Mouse (Mus musculus) stomach, postnatal 0 days (tissue): ENCODE data around the gene Spata9. TPM values are rescaled to one million over a fixed set of nuclear protein-coding genes. Genes with fewer than 3 reads are reported as not detected.

ENCODE experiments used
- ATAC-seq: fragments of 200-750 bp; cut with Nextera tagmentation; 2 replicates; pipeline ENCODE4 v1.8.0; 2017; ENCODE audit not compliant: low FRiP score, low TSS enrichment
- DNase-seq: peaks from one replicate; pipeline ENCODE4 v3.0.0-alpha.2; 2016; ENCODE audit warnings: low spot score
- H3K27ac ChIP-seq: fragments of 300-500 bp; sonication (generic); replicated peaks from 2 replicates; pipeline ENCODE4 v1.5.1; 2014; ENCODE audit warnings: mild to moderate bottlenecking, control low read depth
- H3K27me3 ChIP-seq: fragments of 300-500 bp; sonication (generic); 2 replicates; pipeline ENCODE4 v1.6.1; 2014; ENCODE audit warnings: low read length; ENCODE audit not compliant: control insufficient read depth, insufficient read depth
- H3K36me3 ChIP-seq: fragments of 300-500 bp; sonication (generic); 2 replicates; pipeline ENCODE4 v1.6.1; 2014; ENCODE audit warnings: low read length, mixed read lengths; ENCODE audit not compliant: control insufficient read depth, insufficient read depth
- H3K4me1 ChIP-seq: fragments of 300-500 bp; sonication (generic); replicated peaks from 2 replicates; pipeline ENCODE4 v1.6.1; 2014; ENCODE audit warnings: antibody characterized with exemption; ENCODE audit not compliant: control insufficient read depth, insufficient read depth
- H3K4me2 ChIP-seq: fragments of 300-500 bp; sonication (generic); replicated peaks from 2 replicates; pipeline ENCODE4 v1.6.1; 2014; ENCODE audit warnings: low read depth, mild to moderate bottlenecking, control low read depth, moderate library complexity
- H3K4me3 ChIP-seq: fragments of 300-500 bp; sonication (generic); 2 replicates; pipeline ENCODE4 v1.5.1; 2014; ENCODE audit warnings: low read depth, low read length, control low read depth
- H3K9ac ChIP-seq: fragments of 300-500 bp; sonication (generic); 2 replicates; pipeline ENCODE4 v1.6.1; 2014; ENCODE audit warnings: mild to moderate bottlenecking, low read length, control low read depth, mixed read lengths
- H3K9me3 ChIP-seq: fragments of 300-500 bp; sonication (generic); 2 replicates; pipeline ENCODE4 v1.6.1; 2016; ENCODE audit warnings: low read length; ENCODE audit not compliant: control insufficient read depth
- CTCF ChIP-seq: IDR thresholded peaks from 2 replicates; pipeline ENCODE4 v1.5.1; 2016; ENCODE audit warnings: antibody characterized with exemption, low read depth, mild to moderate bottlenecking, moderate library complexity
- EP300 ChIP-seq: optimal IDR thresholded peaks from 2 replicates; pipeline ENCODE3; 2016; ENCODE audit warnings: antibody characterized with exemption
- WGBS: fragments of 180-500 bp; shearing (Covaris S2); extraction: QIAGEN DNeasy Blood & Tissue Kit; methylation state at CpG from one replicate; pipeline ENCODE4 v1.1.7; 2014; 5-methylcytosine and 5-hydroxymethylcytosine counted together
- polyA plus RNA-seq: library from polyadenylated mRNA; unstranded; fragments of >200 nt; fragmentation: Nextera tagmentation; extraction: Ambion mirVana; gene quantifications from 2 replicates; pipeline ENCODE4 v1.2.1, GENCODE M21; 2015

Spata9 gene
- polyA plus RNA-seq, 1 experiment from 2014 or later: 0.30 TPM

GRCm38 (mm10) chr13:76024588-76024987 is 57.6 kb downstream of the Spata9 start:
- H3K4me2 ChIP-seq: no peak overlapping the region
- no peak for ATAC-seq
- no peak overlapping the region for H3K9ac ChIP-seq
- no peaks in the 10 kb centered on the region for H3K4me1 ChIP-seq
- H3K27ac ChIP-seq: no peak overlapping the region
- DNase-seq: no peak
- H3K9me3 ChIP-seq: no peaks in the 10 kb centered on the region
- no peaks in the 10 kb centered on the region for H3K27me3 ChIP-seq
- no peak overlapping the region for H3K4me3 ChIP-seq
- 54% methylated on average over 3 of the region's 3 CpGs for WGBS
- TF ChIP-seq EP300: no peak
- no peak for TF ChIP-seq CTCF
- H3K36me3 ChIP-seq: no peaks in the 10 kb centered on the region

DNA sequence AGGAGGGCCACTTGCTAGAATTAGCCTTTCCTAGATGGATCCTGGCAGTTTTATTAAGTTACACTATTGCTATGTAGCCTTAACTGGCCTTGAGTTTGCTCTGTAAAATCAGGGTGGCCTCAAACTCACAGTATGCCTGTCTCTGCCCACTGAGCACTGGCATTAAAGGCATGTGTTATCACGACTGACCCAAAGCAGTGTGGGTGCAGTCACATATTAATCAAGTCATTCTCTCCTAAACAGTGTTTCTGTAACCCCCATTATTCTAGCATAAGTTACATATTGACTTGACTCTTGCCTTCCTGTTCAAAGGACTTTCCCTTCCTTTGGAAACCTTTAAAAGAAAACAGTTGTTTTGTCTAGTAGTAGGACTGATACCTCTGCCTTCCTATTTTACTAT is 75.5 kb downstream of the Spata9 start:
- DNase-seq: no peak
- 55% methylated on average over 1 of the region's 1 CpGs for WGBS
- H3K36me3 ChIP-seq: no peaks in the 10 kb centered on the region

DNA sequence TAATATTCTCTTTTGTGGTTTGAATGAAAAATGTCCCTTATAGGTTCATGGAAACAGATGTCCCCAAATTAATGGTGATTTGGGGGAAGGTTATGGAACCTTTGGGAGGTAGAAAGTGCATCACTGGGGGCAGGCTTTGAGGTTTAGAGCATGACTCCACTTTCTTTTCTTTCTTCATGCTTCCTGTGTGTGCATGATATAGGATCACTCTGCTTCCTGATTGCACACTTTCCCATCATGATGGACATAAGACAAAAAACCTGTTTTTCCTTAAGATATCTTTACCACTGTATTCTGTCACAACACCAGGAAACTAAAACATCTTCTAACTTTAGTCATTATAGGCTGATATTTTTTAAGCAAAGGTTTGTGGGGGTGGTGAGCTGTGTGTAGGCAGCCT is 78.0 kb downstream of the Spata9 start:
- no peak overlapping the region for H3K4me3 ChIP-seq
- ATAC-seq (no peak), DNase-seq (no peak)
- no peaks in the 10 kb centered on the region for H3K36me3 ChIP-seq
- H3K27ac ChIP-seq: no peak overlapping the region
- H3K9me3 ChIP-seq: no peaks in the 10 kb centered on the region
- no peaks in the 10 kb centered on the region for H3K27me3 ChIP-seq
- H3K4me2 ChIP-seq: no peak overlapping the region
- H3K4me1 ChIP-seq: no peaks in the 10 kb centered on the region
- no peak overlapping the region for H3K9ac ChIP-seq
- TF ChIP-seq EP300 (no peak), CTCF (no peak)

More for the DNA sequence above, 75.5 kb downstream of the Spata9 start:
- H3K4me2 ChIP-seq: no peak overlapping the region
- H3K4me3 ChIP-seq: no peak overlapping the region
- no peak for ATAC-seq
- no peaks in the 10 kb centered on the region for H3K4me1 ChIP-seq
- no peaks in the 10 kb centered on the region for H3K27me3 ChIP-seq
- no peak overlapping the region for H3K27ac ChIP-seq
- no peak overlapping the region for H3K9ac ChIP-seq
- no peaks in the 10 kb centered on the region for H3K9me3 ChIP-seq
- TF ChIP-seq CTCF: no peak

Other genes starting within 250 kb of the Spata9 start
- gene Glrx, start 127.3 kb upstream of the Spata9 start, polyA plus RNA-seq: 416 and 426 TPM in 2 replicates
- gene Rhobtb3, start 23.2 kb upstream of the Spata9 start, polyA plus RNA-seq: 9.1 and 10.0 TPM in 2 replicates
- 18.6 and 21.6 TPM in 2 replicates for gene Rfesd, start 51.6 kb downstream of the Spata9 start, polyA plus RNA-seq
- 0.12 and 0.18 TPM in 2 replicates for gene Gpr150, start 89.8 kb downstream of the Spata9 start, polyA plus RNA-seq
- gene Arsk, start 131.5 kb downstream of the Spata9 start, polyA plus RNA-seq: 4.0 and 4.8 TPM in 2 replicates
- gene Ttc37, start 131.6 kb downstream of the Spata9 start, polyA plus RNA-seq: 6.0 and 6.4 TPM in 2 replicates